Mouse (Mus musculus): ENCODE data around the gene Atad2b. TPM values are rescaled to one million over a fixed set of nuclear protein-coding genes. Genes with fewer than 3 reads are reported as not detected.

Gene Atad2b
- polyA plus RNA-seq (2012; ENCODE audit: insufficient read depth, insufficient read length, low replicate concordance, missing spikeins), result not detected in 2 replicates

DNA sequence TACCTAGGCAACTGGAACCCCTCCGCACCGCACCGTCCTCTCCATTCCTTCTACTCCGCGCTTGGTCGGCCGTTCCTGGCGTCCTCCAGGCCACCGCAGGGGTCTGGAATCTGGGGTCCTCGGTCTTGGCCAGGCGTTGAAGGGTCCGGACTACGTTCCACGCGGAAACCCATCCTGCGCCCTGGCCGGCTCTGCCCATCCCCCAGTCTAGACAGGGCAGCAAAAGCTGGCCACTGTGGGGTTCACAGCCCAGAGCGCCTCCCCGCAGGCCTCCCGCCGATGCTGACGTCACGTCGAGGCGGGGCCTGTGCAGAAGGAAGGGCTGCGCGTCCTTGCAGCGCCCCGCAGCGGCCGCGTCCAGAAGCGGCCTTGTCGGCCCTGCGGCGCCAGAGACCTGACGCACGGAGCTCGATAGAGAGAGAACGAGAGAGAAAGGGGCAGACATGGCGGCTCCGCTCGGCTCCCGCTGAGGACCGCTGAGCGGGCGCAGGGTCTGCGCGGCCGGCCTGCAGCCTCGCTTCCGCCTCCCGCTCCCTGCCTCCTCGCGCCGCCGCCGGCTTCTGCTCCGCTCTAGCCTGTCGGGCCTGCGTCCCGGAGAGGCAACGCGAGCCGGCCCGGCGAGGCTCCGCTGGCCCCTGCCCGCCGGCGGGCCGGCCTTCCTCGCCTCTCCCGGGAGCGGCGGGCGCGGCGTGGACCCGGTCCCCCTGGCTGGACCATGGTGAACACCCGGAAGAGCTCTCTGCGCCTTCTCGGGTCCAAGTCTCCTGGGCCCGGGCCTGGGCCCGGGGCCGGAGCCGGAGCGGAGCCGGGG is at the start of gene Atad2b:
Gene Atad2b, plus strand, starts transcription at position 360 of the 811 bp plus-strand sequence.
- Histone ChIP-seq H3K4me3 (ENCODE audit: insufficient read depth, low read depth, low read length) (peak within 1 kb of the TSS; percentile 93), H3K27ac (ENCODE audit: insufficient read depth, low read depth, low read length) (peak within 1 kb of the TSS; percentile 90), H3K4me1 (ENCODE audit: control insufficient read depth, insufficient read depth, low read length) (peaks cover 5% of the 10 kb centered on the region)
- WGBS, result under 1% methylated on average over 89 of the region's 89 CpGs
- TF ChIP-seq POLR2A (IDR thresholded peaks at IDR 0.05; ENCODE audit: insufficient read depth, low read depth, low read length) (peak; percentile 95), CTCF (IDR thresholded peaks at IDR 0.05; ENCODE audit: insufficient read depth, low read depth, low read length) (peak; percentile 82)

DNA sequence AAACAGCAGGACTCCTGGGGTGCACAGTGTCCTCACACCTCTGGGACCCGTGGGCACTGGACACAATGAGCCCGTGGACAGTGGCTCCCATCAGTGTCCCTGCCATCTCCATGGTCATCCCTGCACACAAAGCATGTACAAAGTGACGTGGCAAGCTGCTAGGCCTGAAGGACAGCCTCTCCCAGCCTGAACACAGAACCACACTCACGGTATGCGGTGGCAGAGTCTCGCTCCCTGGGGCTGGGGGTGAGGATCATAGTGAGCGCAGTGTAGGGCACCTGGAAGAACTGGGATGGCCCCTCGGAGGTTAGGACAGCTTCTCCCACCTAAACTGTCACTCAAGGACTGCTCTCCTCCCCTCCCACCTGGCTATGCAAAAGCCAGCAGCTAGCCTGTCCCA is 48.2 kb upstream of the Atad2b start:
- H3K27ac ChIP-seq (ENCODE audit: insufficient read depth, low read depth, low read length), result no peak overlapping the region
- 90% methylated on average over 8 of the region's 8 CpGs for WGBS
- TF ChIP-seq POLR2A (IDR thresholded peaks at IDR 0.05; ENCODE audit: insufficient read depth, low read depth, low read length), result no peak
- no peak for TF ChIP-seq CTCF (IDR thresholded peaks at IDR 0.05; ENCODE audit: insufficient read depth, low read depth, low read length)
- peaks cover 9% of the 10 kb centered on the region for H3K4me1 ChIP-seq (ENCODE audit: control insufficient read depth, insufficient read depth, low read length)
- no peak overlapping the region for H3K4me3 ChIP-seq (ENCODE audit: insufficient read depth, low read depth, low read length)

DNA sequence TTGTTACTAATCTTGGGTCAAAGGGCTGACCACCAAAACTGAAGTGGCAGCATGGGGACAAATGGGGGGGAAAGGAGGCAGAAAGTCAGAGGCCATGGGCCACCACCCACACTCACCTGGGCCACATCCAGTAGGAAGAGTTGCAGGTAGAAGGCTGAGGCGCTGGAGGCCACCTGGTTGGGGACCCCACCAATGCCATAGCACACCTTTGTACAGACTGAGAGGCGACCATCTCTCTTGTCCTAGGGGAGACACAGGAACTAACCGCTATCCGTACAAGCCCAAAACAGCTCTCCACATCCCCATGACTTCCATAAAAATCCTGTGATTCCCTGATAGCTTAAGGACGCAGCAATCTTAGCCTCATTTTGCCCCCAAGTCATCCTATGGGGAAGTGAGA is 45.9 kb upstream of the Atad2b start:
- no peak for TF ChIP-seq CTCF (IDR thresholded peaks at IDR 0.05; ENCODE audit: insufficient read depth, low read depth, low read length)
- no peak for TF ChIP-seq POLR2A (IDR thresholded peaks at IDR 0.05; ENCODE audit: insufficient read depth, low read depth, low read length)
- WGBS, result 96% methylated on average over 5 of the region's 5 CpGs
- no peak overlapping the region for H3K27ac ChIP-seq (ENCODE audit: insufficient read depth, low read depth, low read length)
- peaks cover 9% of the 10 kb centered on the region; the same call in 1 of the 2 replicates for H3K4me1 ChIP-seq (ENCODE audit: control insufficient read depth, insufficient read depth, low read length)
- H3K4me3 ChIP-seq (ENCODE audit: insufficient read depth, low read depth, low read length), result no peak overlapping the region

DNA sequence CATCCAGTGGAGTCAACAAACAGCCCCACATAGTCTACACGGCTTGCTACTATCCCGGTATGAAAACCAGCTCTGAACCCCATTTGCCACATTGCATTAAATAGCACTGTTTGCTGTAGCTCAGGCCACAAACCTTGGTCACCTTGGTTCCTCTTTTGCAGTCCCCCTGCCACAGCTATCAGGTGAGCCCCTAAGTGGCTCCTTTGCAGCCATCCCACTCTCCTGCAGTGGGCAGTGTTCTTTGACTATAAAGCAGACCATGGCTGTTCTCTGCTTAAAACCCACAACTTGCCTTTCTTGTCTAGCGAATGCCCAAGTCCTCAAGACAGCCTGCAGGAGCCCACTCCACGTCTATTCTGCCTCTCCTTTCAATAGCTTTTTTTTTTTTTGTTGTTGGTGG is 44.9 kb upstream of the Atad2b start:
- Histone ChIP-seq H3K27ac (ENCODE audit: insufficient read depth, low read depth, low read length) (no peak overlapping the region), H3K4me1 (ENCODE audit: control insufficient read depth, insufficient read depth, low read length) (peaks cover 9% of the 10 kb centered on the region; the same call in 1 of the 2 replicates), H3K4me3 (ENCODE audit: insufficient read depth, low read depth, low read length) (no peak overlapping the region)
- no peak for TF ChIP-seq POLR2A (IDR thresholded peaks at IDR 0.05; ENCODE audit: insufficient read depth, low read depth, low read length)
- TF ChIP-seq CTCF (IDR thresholded peaks at IDR 0.05; ENCODE audit: insufficient read depth, low read depth, low read length), result no peak
- WGBS, result 71% methylated on average over 4 of the region's 4 CpGs

DNA sequence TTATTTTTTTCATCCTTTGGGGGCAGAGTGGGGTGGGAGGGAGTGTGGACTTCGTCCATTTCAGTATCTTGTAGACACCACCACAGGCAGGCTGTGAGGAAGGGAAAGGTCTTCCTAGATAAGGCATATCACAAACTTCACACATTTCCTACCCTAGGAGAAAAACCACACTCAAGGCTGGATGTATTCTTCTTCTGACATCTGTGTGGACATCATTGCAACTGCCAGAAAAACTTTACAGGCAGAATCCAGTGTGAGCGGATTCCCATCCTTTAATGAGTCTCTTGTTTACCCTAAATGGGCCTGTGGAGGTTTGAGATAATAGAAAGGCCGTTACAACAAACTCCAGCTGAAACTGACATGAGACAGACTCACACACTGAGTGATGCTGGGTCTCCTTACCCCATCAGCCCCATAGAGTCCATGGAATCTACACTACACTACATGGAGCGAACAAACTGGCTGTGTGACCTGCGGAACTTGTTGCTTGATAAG is 44.1 kb upstream of the Atad2b start:
- TF ChIP-seq CTCF (IDR thresholded peaks at IDR 0.05; ENCODE audit: insufficient read depth, low read depth, low read length) (no peak), POLR2A (IDR thresholded peaks at IDR 0.05; ENCODE audit: insufficient read depth, low read depth, low read length) (no peak)
- H3K27ac ChIP-seq (ENCODE audit: insufficient read depth, low read depth, low read length), result no peak overlapping the region
- H3K4me3 ChIP-seq (ENCODE audit: insufficient read depth, low read depth, low read length), result no peak overlapping the region
- 83% methylated on average over 5 of the region's 5 CpGs for WGBS
- H3K4me1 ChIP-seq (ENCODE audit: control insufficient read depth, insufficient read depth, low read length), result peaks cover 9% of the 10 kb centered on the region; the same call in 1 of the 2 replicates

DNA sequence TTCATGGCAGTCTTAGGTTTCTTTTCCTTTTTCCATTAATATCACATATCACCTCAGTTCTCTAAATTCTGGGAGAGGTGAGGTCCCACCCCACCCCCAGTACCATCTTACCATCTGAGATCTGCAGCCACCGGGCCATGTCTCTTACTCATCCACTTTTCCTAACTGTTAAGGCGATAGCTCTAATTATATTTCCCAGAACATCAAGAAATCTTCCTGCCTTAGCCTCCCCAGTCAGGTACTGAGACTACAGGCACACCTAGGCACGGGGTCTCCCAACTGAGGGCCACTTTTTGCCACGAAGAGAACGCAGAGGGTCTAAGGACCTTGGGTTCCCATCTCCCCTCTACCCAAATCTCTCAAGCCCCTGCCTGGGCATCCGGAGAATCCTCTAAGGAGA is 43.6 kb upstream of the Atad2b start:
- WGBS, result 80% methylated on average over 6 of the region's 6 CpGs
- Histone ChIP-seq H3K4me1 (ENCODE audit: control insufficient read depth, insufficient read depth, low read length) (peaks cover 9% of the 10 kb centered on the region; the same call in 1 of the 2 replicates), H3K27ac (ENCODE audit: insufficient read depth, low read depth, low read length) (no peak overlapping the region), H3K4me3 (ENCODE audit: insufficient read depth, low read depth, low read length) (no peak overlapping the region)
- TF ChIP-seq CTCF (IDR thresholded peaks at IDR 0.05; ENCODE audit: insufficient read depth, low read depth, low read length), result no peak
- no peak for TF ChIP-seq POLR2A (IDR thresholded peaks at IDR 0.05; ENCODE audit: insufficient read depth, low read depth, low read length)

DNA sequence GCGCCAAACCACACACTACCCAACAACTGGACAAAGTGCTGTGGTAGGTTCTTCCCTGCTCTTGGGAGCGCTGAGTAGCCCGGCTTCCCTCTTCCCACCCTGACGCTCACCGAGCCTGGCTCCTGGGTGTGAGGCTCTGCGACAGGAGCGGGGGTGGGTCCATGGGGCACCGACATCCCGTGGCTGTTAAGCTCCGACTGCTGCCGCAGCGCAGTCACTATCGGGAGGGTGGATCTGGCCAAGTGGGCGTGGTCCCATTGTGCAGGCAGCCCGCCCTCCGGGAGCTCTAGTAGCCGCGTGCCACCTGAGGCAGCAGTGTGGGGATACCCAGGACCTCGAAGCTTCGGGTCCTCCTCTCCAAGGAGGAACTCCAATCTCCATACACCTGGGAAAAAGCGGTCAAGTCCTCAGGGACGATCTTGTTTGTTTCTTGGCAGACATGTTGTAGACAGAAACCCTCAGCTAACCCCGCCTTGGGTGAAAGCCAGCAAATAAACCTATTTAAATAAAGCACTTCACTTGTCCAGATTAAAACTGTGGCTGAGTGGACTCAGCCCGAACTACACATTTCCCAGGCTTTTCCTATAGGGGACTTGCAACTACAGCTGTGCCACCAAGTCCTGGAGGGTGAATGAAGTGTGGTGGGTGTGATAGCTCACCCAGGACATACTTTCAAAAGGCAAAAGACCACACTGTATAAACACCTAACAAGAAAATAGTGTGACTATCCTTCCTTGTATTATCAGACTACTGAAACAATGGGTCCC is 42.8 kb upstream of the Atad2b start, which contains the start of gene Mfsd2b:
Gene Mfsd2b, minus strand, starts transcription at position 199 of the 767 bp plus-strand sequence.
- 2% methylated on average over 24 of the region's 24 CpGs for WGBS
- H3K27ac ChIP-seq (ENCODE audit: insufficient read depth, low read depth, low read length), result no peak within 1 kb of the TSS

DNA sequence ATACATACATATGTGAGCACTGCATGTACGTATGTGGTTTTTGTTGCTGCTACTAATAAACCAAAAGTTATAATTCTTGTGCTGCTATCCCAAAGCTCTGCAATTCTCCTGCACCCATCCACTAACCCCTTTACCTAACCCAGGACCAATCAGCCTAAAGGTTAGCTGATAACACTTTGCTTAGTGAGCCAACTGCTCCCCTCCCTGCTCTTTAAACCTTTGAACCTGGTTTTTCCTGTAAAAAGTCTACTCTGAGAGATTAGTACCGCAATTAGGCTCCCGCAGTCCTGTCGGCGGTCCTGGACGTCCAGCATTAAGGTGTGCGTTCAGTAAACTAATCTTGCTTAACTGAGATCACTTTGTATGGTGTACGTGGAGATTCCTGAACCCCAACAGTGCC is 41.5 kb upstream of the Atad2b start:
- WGBS, result 77% methylated on average over 8 of the region's 8 CpGs
- H3K4me3 ChIP-seq (ENCODE audit: insufficient read depth, low read depth, low read length), result no peak overlapping the region
- H3K4me1 ChIP-seq (ENCODE audit: control insufficient read depth, insufficient read depth, low read length), result peaks cover 9% of the 10 kb centered on the region; the same call in 1 of the 2 replicates
- TF ChIP-seq CTCF (IDR thresholded peaks at IDR 0.05; ENCODE audit: insufficient read depth, low read depth, low read length), result no peak
- TF ChIP-seq POLR2A (IDR thresholded peaks at IDR 0.05; ENCODE audit: insufficient read depth, low read depth, low read length), result no peak
- H3K27ac ChIP-seq (ENCODE audit: insufficient read depth, low read depth, low read length), result no peak overlapping the region

More for the DNA sequence above, 42.8 kb upstream of the Atad2b start, which contains the start of gene Mfsd2b:
- Histone ChIP-seq H3K4me1 (ENCODE audit: control insufficient read depth, insufficient read depth, low read length) (peaks cover 9% of the 10 kb centered on the region; the same call in 1 of the 2 replicates), H3K4me3 (ENCODE audit: insufficient read depth, low read depth, low read length) (peak within 1 kb of the TSS; percentile 15)
- TF ChIP-seq CTCF (IDR thresholded peaks at IDR 0.05; ENCODE audit: insufficient read depth, low read depth, low read length) (no peak), POLR2A (IDR thresholded peaks at IDR 0.05; ENCODE audit: insufficient read depth, low read depth, low read length) (no peak)

Measured in olfactory bulb, adult 2 months (tissue).